Mouse (Mus musculus): ENCODE results near the gene Rom1. TPM values are rescaled to one million over a fixed set of nuclear protein-coding genes. Genes with fewer than 3 reads are reported as not detected.

Rom1 gene
- polyA plus RNA-seq, 1 experiment from 2014 or later: 3.9 TPM

GRCm38 (mm10) chr19:8920836-8921291, 8.3 kb downstream of the Rom1 start:
- Histone ChIP-seq H3K4me1 (replicated peaks; ENCODE audit: control insufficient read depth, insufficient read depth, low read length) (peaks cover 15% of the 10 kb centered on the region), H3K9me3 (ENCODE audit: control insufficient read depth, low read length) (no peaks in the 10 kb centered on the region), H3K9ac (ENCODE audit: low read depth, low read length) (peak overlapping the region; percentile 86), H3K4me3 (ENCODE audit: low read depth, low read length) (peak overlapping the region; percentile 84), H3K27me3 (replicated peaks; ENCODE audit: control insufficient read depth, insufficient read depth, low read length) (no peaks in the 10 kb centered on the region), H3K4me2 (peak overlapping the region; percentile 81), H3K27ac (ENCODE audit: low read depth, low read length) (peak overlapping the region; percentile 90), H3K36me3 (ENCODE audit: control insufficient read depth, insufficient read depth, low read length) (peaks cover 18% of the 10 kb centered on the region)
- DNase-seq (ENCODE audit: low spot score) (no peak), ATAC-seq (replicated peaks; ENCODE audit: low FRiP score) (no peak)
- 1% methylated on average over 6 of the region's 6 CpGs for WGBS

DNA sequence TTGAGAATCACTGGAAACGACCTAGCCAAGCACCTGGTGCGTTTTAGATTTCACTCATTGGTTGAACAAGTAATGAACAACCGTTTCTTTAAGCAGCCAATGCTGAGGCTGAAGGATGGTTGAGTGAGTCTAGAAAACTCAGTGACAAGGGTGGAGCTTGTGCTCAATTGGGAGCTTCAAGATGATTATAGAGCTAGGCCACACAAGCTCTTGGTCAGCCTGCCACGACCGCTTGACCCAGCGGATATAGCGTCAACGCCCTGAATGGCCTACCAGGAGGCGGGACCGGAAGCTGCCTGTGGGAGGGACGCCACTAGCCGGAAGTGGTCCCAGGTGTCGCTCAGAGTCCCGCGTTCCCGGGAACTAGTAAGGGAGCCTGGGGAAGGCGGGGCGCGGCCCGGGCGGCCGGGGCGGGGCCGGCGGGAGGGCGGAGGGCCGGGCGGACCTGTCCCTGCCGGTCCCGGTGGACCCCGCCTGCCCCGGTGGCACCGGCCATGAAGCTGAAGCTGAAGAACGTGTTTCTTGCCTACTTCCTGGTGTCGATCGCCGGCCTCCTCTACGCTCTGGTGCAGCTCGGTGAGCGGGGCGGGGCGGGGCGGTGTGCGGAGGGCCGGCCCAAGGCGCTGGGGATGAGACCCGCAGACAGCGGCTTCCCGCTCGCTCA, 9.0 kb downstream of the Rom1 start, which contains the start of gene B3gat3:
Gene B3gat3, plus strand, starts transcription at position 302 of the 664 bp plus-strand sequence.
- Histone ChIP-seq H3K9me3 (ENCODE audit: control insufficient read depth, low read length) (no peaks in the 10 kb centered on the region), H3K4me3 (ENCODE audit: low read depth, low read length) (peak within 1 kb of the TSS; percentile 84), H3K36me3 (ENCODE audit: control insufficient read depth, insufficient read depth, low read length) (peaks cover 18% of the 10 kb centered on the region), H3K27ac (ENCODE audit: low read depth, low read length) (peak within 1 kb of the TSS; percentile 90), H3K4me1 (replicated peaks; ENCODE audit: control insufficient read depth, insufficient read depth, low read length) (peaks cover 15% of the 10 kb centered on the region), H3K4me2 (peak within 1 kb of the TSS; percentile 81), H3K9ac (ENCODE audit: low read depth, low read length) (peak within 1 kb of the TSS; percentile 86), H3K27me3 (replicated peaks; ENCODE audit: control insufficient read depth, insufficient read depth, low read length) (no peaks in the 10 kb centered on the region)
- peak; percentile 95 for DNase-seq (ENCODE audit: low spot score)
- WGBS: 2% methylated on average over 49 of the region's 50 CpGs
- peak; percentile 95 for ATAC-seq (replicated peaks; ENCODE audit: low FRiP score)

DNA sequence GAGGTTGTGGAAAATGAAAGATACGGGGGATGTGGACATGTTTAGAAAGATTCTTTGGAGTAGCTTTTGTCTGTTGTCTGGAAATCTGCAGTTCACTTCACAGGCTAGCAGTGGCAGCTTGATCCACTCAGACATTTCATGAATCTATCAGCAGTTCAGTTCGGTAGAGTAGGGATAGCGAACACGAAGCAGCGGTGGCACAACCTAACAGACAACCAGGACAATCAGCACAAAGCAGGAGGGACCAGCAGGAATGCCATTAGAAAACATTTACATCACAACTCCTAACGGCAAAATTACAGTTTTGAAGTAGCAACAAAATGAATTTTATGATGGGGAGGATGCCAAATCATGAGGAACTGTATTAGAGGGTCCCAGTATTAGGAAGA, 9.5 kb downstream of the Rom1 start:
- no peak for ATAC-seq (replicated peaks; ENCODE audit: low FRiP score)
- Histone ChIP-seq H3K9ac (ENCODE audit: low read depth, low read length) (peak overlapping the region; percentile 86), H3K36me3 (ENCODE audit: control insufficient read depth, insufficient read depth, low read length) (peaks cover 23% of the 10 kb centered on the region)

GRCm38 (mm10) chr19:8919000-8919399, 10.2 kb downstream of the Rom1 start:
- Histone ChIP-seq H3K4me2 (no peak overlapping the region), H3K27me3 (replicated peaks; ENCODE audit: control insufficient read depth, insufficient read depth, low read length) (no peaks in the 10 kb centered on the region), H3K36me3 (ENCODE audit: control insufficient read depth, insufficient read depth, low read length) (peaks cover 29% of the 10 kb centered on the region), H3K4me3 (ENCODE audit: low read depth, low read length) (no peak overlapping the region), H3K9me3 (ENCODE audit: control insufficient read depth, low read length) (no peaks in the 10 kb centered on the region), H3K27ac (ENCODE audit: low read depth, low read length) (no peak overlapping the region), H3K4me1 (replicated peaks; ENCODE audit: control insufficient read depth, insufficient read depth, low read length) (peaks cover 15% of the 10 kb centered on the region), H3K9ac (ENCODE audit: low read depth, low read length) (no peak overlapping the region)
- 77% methylated on average over 3 of the region's 3 CpGs for WGBS
- no peak for DNase-seq (ENCODE audit: low spot score)
- no peak for ATAC-seq (replicated peaks; ENCODE audit: low FRiP score)

More for the DNA sequence above, 9.5 kb downstream of the Rom1 start:
- no peaks in the 10 kb centered on the region for H3K9me3 ChIP-seq (ENCODE audit: control insufficient read depth, low read length)
- no peaks in the 10 kb centered on the region for H3K27me3 ChIP-seq (replicated peaks; ENCODE audit: control insufficient read depth, insufficient read depth, low read length)
- WGBS: 57% methylated on average over 6 of the region's 6 CpGs
- H3K27ac ChIP-seq (ENCODE audit: low read depth, low read length): peak overlapping the region; percentile 90
- H3K4me3 ChIP-seq (ENCODE audit: low read depth, low read length): peak overlapping the region; percentile 84
- peak overlapping the region; percentile 81 for H3K4me2 ChIP-seq
- peaks cover 15% of the 10 kb centered on the region for H3K4me1 ChIP-seq (replicated peaks; ENCODE audit: control insufficient read depth, insufficient read depth, low read length)
- DNase-seq (ENCODE audit: low spot score): no peak

DNA sequence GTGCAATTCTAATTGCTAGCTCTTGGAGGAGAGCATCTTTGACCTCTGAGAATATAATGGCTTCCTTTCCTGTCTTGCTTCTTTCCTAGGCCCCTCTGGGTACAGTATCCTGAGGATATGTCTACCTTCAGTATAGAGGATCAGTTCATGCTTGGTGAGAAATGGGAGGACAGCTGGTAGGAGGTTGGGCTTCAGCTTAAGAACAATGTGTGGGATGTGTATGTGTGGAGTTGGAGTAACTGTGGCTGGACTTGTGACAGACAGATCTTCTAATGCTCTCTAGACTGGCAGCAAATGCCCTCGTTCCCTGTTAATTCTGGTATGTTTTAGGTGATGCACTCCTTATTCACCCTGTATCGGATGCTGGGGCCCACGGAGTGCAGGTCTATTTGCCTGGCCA, 14.9 kb downstream of the Rom1 start:
- no peak for DNase-seq (ENCODE audit: low spot score)

DNA sequence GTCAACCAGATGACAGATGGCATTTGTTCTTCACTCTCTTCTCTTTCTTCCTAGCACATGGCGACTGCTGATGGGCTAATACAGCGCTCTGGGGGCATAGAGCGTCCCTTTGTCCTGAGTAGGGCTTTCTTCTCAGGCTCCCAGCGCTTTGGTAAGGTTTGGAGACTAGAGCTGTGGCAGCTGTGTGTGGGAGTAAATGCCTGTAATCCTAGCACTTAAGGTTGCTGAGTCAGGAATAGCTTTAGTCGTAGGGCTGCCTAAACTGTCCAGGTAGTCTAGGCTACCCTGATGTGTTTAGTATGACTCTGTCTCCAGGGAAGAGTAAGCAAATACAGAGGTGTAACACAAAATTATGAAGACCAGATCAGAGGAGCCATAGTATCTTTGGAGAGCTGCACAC, 17.3 kb downstream of the Rom1 start:
- no peak overlapping the region for H3K4me3 ChIP-seq (ENCODE audit: low read depth, low read length)
- H3K4me2 ChIP-seq: no peak overlapping the region
- no peaks in the 10 kb centered on the region for H3K9me3 ChIP-seq (ENCODE audit: control insufficient read depth, low read length)
- H3K4me1 ChIP-seq (replicated peaks; ENCODE audit: control insufficient read depth, insufficient read depth, low read length): no peaks in the 10 kb centered on the region
- ATAC-seq (replicated peaks; ENCODE audit: low FRiP score): no peak
- DNase-seq (ENCODE audit: low spot score): no peak
- no peaks in the 10 kb centered on the region for H3K27me3 ChIP-seq (replicated peaks; ENCODE audit: control insufficient read depth, insufficient read depth, low read length)
- WGBS: 94% methylated on average over 5 of the region's 5 CpGs
- H3K36me3 ChIP-seq (ENCODE audit: control insufficient read depth, insufficient read depth, low read length): peaks cover 92% of the 10 kb centered on the region
- H3K9ac ChIP-seq (ENCODE audit: low read depth, low read length): no peak overlapping the region
- no peak overlapping the region for H3K27ac ChIP-seq (ENCODE audit: low read depth, low read length)

More for the DNA sequence above, 14.9 kb downstream of the Rom1 start:
- H3K4me3 ChIP-seq (ENCODE audit: low read depth, low read length): no peak overlapping the region
- no peak overlapping the region for H3K4me2 ChIP-seq
- WGBS: 91% methylated on average over 3 of the region's 3 CpGs
- H3K4me1 ChIP-seq (replicated peaks; ENCODE audit: control insufficient read depth, insufficient read depth, low read length): no peaks in the 10 kb centered on the region
- ATAC-seq (replicated peaks; ENCODE audit: low FRiP score): no peak
- H3K36me3 ChIP-seq (ENCODE audit: control insufficient read depth, insufficient read depth, low read length): peaks cover 70% of the 10 kb centered on the region
- no peak overlapping the region for H3K9ac ChIP-seq (ENCODE audit: low read depth, low read length)
- no peaks in the 10 kb centered on the region for H3K9me3 ChIP-seq (ENCODE audit: control insufficient read depth, low read length)
- H3K27ac ChIP-seq (ENCODE audit: low read depth, low read length): no peak overlapping the region
- no peaks in the 10 kb centered on the region for H3K27me3 ChIP-seq (replicated peaks; ENCODE audit: control insufficient read depth, insufficient read depth, low read length)

DNA sequence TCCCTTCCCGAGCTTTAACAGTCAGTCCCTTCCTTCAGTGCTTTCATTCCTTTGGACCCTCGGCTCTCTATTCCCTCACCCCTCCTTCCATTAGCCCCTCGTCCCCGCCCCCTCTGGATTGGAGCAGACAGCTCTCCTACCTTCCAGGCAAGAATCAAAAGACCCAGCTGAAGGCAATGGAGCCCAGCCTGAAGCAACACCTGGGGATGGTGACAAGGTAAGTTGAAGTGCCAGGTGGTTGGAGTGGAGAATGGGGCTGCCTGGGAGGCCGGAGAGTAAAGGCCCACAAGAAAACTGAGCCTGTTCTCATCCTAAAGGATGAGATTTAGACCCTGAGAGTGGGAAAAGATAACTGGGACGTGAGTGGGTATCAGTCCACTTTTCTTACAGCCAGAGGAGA, 20.6 kb downstream of the Rom1 start:
- WGBS: 86% methylated on average over 6 of the region's 6 CpGs
- no peak overlapping the region for H3K9ac ChIP-seq (ENCODE audit: low read depth, low read length)
- ATAC-seq (replicated peaks; ENCODE audit: low FRiP score) (no peak), DNase-seq (ENCODE audit: low spot score) (no peak)
- 0 out of 2 replicates have a peak overlapping the region, but pooled peaks have one; percentile 5 for H3K4me3 ChIP-seq (ENCODE audit: low read depth, low read length)
- no peaks in the 10 kb centered on the region for H3K9me3 ChIP-seq (ENCODE audit: control insufficient read depth, low read length)
- H3K27ac ChIP-seq (ENCODE audit: low read depth, low read length): no peak overlapping the region
- peaks cover 81% of the 10 kb centered on the region for H3K36me3 ChIP-seq (ENCODE audit: control insufficient read depth, insufficient read depth, low read length)
- H3K27me3 ChIP-seq (replicated peaks; ENCODE audit: control insufficient read depth, insufficient read depth, low read length): no peaks in the 10 kb centered on the region
- H3K4me1 ChIP-seq (replicated peaks; ENCODE audit: control insufficient read depth, insufficient read depth, low read length): no peaks in the 10 kb centered on the region
- H3K4me2 ChIP-seq: no peak overlapping the region

GRCm38 (mm10) chr19:8903412-8903811, 25.7 kb downstream of the Rom1 start:
- no peak overlapping the region for H3K4me2 ChIP-seq

GRCm38 (mm10) chr19:8899079-8899478, 30.1 kb downstream of the Rom1 start:
- no peak for ATAC-seq (replicated peaks; ENCODE audit: low FRiP score)
- no peaks in the 10 kb centered on the region for H3K27me3 ChIP-seq (replicated peaks; ENCODE audit: control insufficient read depth, insufficient read depth, low read length)
- H3K9ac ChIP-seq (ENCODE audit: low read depth, low read length): peak overlapping the region; percentile 97
- peaks cover 20% of the 10 kb centered on the region; the same call in 1 of the 2 replicates for H3K36me3 ChIP-seq (ENCODE audit: control insufficient read depth, insufficient read depth, low read length)
- peak overlapping the region; percentile 98 for H3K4me3 ChIP-seq (ENCODE audit: low read depth, low read length)
- H3K4me1 ChIP-seq (replicated peaks; ENCODE audit: control insufficient read depth, insufficient read depth, low read length): peaks cover 25% of the 10 kb centered on the region
- H3K27ac ChIP-seq (ENCODE audit: low read depth, low read length): no peak overlapping the region
- 41% methylated on average over 3 of the region's 3 CpGs for WGBS
- no peak for DNase-seq (ENCODE audit: low spot score)
- H3K4me2 ChIP-seq: peak overlapping the region; percentile 87
- H3K9me3 ChIP-seq (ENCODE audit: control insufficient read depth, low read length): no peaks in the 10 kb centered on the region

More at GRCm38 (mm10) chr19:8903412-8903811, 25.7 kb downstream of the Rom1 start:
- Histone ChIP-seq H3K36me3 (ENCODE audit: control insufficient read depth, insufficient read depth, low read length) (peaks cover 45% of the 10 kb centered on the region), H3K9me3 (ENCODE audit: control insufficient read depth, low read length) (no peaks in the 10 kb centered on the region), H3K4me3 (ENCODE audit: low read depth, low read length) (no peak overlapping the region), H3K27ac (ENCODE audit: low read depth, low read length) (no peak overlapping the region), H3K27me3 (replicated peaks; ENCODE audit: control insufficient read depth, insufficient read depth, low read length) (no peaks in the 10 kb centered on the region), H3K4me1 (replicated peaks; ENCODE audit: control insufficient read depth, insufficient read depth, low read length) (peaks cover 8% of the 10 kb centered on the region), H3K9ac (ENCODE audit: low read depth, low read length) (no peak overlapping the region)
- 96% methylated on average over 5 of the region's 5 CpGs for WGBS
- no peak for DNase-seq (ENCODE audit: low spot score)
- no peak for ATAC-seq (replicated peaks; ENCODE audit: low FRiP score)
